Mouse (Mus musculus): ENCODE data around the gene Trim69. TPM values are rescaled to one million over a fixed set of nuclear protein-coding genes. Genes with fewer than 3 reads are reported as not detected.

Gene Trim69
- polyA plus RNA-seq, 1 experiment from 2014 or later, result not detected

- no peak for DNase-seq (ENCODE audit: low spot score)
- WGBS, result 87% methylated on average over 3 of the region's 3 CpGs
- H3K27ac ChIP-seq (replicated peaks), result no peak overlapping the region
- H3K4me3 ChIP-seq, result no peak overlapping the region
- H3K27me3 ChIP-seq (replicated peaks; ENCODE audit: low read depth, poor library complexity, severe bottlenecking), result no peaks in the 10 kb centered on the region
- peaks cover 7% of the 10 kb centered on the region for H3K4me1 ChIP-seq
- no peaks in the 10 kb centered on the region for H3K36me3 ChIP-seq (replicated peaks)
- no peaks in the 10 kb centered on the region for H3K9me3 ChIP-seq
Observed at GRCm38 (mm10) chr2:122143111-122143510, 17.4 kb upstream of the Trim69 start.

- H3K9me3 ChIP-seq, result no peaks in the 10 kb centered on the region
Observed at GRCm38 (mm10) chr2:122145756-122146155, 14.7 kb upstream of the Trim69 start.

DNA sequence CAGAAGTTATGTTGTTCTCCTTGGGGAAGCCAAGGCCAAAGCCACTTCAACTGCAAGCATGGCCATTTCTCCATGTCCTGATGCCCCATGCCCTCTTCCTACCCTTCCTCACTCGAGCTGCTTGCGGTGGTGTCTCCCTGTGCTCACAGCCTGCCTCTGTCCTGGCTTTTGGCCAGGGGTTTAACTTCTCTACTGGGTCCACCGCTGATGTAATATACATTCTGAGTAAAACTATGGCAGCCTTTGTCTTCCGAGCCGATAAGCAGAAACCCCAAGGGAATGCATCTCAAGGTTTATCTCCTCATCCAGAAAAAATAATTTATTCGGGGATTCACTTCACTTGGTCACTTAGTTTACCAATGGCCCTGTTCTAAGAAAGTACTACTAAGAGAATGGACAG is 13.8 kb upstream of the Trim69 start:
- Histone ChIP-seq H3K9me3 (no peaks in the 10 kb centered on the region), H3K27ac (replicated peaks) (no peak overlapping the region), H3K4me1 (peaks cover 15% of the 10 kb centered on the region), H3K4me3 (no peak overlapping the region; the same call in 1 of the 2 replicates), H3K27me3 (replicated peaks; ENCODE audit: low read depth, poor library complexity, severe bottlenecking) (peaks cover 10% of the 10 kb centered on the region; the same call in 1 of the 2 replicates), H3K36me3 (replicated peaks) (peaks cover 8% of the 10 kb centered on the region; the same call in 1 of the 2 replicates)
- WGBS, result 83% methylated on average over 6 of the region's 6 CpGs
- no peak for DNase-seq (ENCODE audit: low spot score)

More at GRCm38 (mm10) chr2:122145756-122146155, 14.7 kb upstream of the Trim69 start:
- whole genome bisulfite sequencing, result 72% methylated on average over 4 of the region's 4 CpGs
- H3K36me3 ChIP-seq (replicated peaks), result no peaks in the 10 kb centered on the region
- no peak overlapping the region for H3K4me3 ChIP-seq
- no peak for DNase-seq (ENCODE audit: low spot score)
- no peak overlapping the region for H3K27ac ChIP-seq (replicated peaks)
- H3K27me3 ChIP-seq (replicated peaks; ENCODE audit: low read depth, poor library complexity, severe bottlenecking), result peaks cover 10% of the 10 kb centered on the region; the same call in 1 of the 2 replicates
- peaks cover 15% of the 10 kb centered on the region for H3K4me1 ChIP-seq

DNA sequence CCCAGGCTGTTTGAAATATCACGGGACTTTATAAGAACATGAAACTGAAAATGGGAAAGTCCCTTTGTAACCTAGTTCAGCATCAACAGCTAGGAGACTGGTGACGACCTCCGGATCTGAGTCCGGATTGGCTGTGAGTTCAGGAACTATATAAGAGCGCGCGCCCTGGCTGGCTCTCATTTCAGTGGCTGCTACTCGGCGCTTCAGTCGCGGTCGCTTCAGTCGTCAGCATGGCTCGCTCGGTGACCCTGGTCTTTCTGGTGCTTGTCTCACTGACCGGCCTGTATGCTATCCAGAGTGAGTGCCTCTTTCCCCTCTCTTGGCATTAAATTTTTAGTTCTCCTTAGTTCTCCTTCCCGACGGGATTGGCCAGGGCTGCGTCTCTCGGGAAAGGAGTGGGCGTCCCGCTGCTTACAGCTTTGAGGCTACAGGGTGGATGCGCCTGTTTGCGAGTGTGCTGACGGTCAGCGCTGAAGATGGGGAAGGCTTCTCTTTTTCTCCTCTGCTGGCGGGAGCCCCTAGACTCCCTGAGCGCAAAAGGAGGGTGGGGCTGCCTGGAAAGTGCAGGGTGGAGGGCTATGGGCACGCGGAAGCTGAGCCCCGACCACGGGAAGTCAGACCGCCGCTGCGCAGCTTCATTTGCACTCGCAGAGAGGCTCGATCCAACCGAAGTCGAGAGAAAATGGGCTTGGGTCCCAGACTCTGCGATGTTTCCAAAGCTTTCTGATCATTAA is 12.8 kb upstream of the Trim69 start, which contains the start of gene B2m:
Gene B2m (plus strand): TSS at position 179 of the 734 bp plus-strand sequence.
- H3K36me3 ChIP-seq (replicated peaks), result peaks cover 16% of the 10 kb centered on the region; the same call in 1 of the 2 replicates
- WGBS, result under 1% methylated on average over 40 of the region's 40 CpGs
- H3K27ac ChIP-seq (replicated peaks), result peak within 1 kb of the TSS; percentile 87
- peak; percentile 93 for DNase-seq (ENCODE audit: low spot score)
- peak within 1 kb of the TSS; percentile 83 for H3K4me3 ChIP-seq
- peaks cover 10% of the 10 kb centered on the region; the same call in 1 of the 2 replicates for H3K27me3 ChIP-seq (replicated peaks; ENCODE audit: low read depth, poor library complexity, severe bottlenecking)
- H3K9me3 ChIP-seq, result no peaks in the 10 kb centered on the region
- peaks cover 15% of the 10 kb centered on the region for H3K4me1 ChIP-seq

DNA sequence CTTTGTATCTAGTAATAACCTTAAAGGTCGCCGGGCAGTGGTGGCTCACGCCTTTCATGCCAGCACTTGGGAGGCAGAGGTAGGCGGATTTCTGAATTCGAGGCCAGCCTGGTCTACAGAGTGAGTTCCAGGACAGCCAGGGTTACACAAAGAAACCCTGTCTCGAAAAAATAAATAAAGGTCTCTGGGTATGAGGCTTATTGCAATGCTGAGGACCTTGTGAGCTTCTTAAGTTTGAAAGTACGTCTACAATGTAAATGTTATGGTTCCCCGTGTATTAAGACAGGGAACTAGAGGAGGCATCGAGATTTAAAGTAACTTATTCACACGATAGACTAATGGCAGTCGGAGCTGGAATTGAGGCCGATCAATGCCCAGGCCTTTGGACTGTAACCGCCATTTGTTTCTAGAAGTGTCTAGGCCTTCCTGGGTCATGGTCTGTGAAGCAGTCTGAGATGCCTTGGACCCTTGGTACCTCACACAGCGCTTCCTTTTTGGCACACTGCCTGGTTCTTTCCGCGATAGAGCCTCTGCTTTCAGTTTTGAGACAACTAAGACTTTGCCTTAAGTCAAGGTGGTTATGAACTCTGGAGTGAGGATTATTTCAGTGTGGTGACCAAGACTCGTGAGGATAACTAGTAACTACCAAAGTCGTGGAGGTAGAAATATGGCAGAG is 12.1 kb upstream of the Trim69 start:
- no peak for DNase-seq (ENCODE audit: low spot score)
- Histone ChIP-seq H3K36me3 (replicated peaks) (peaks cover 16% of the 10 kb centered on the region; the same call in 1 of the 2 replicates), H3K4me3 (peak overlapping the region; percentile 83), H3K27me3 (replicated peaks; ENCODE audit: low read depth, poor library complexity, severe bottlenecking) (peaks cover 10% of the 10 kb centered on the region; the same call in 1 of the 2 replicates), H3K9me3 (no peaks in the 10 kb centered on the region), H3K27ac (replicated peaks) (peak overlapping the region; percentile 87), H3K4me1 (peaks cover 15% of the 10 kb centered on the region)
- WGBS, result 40% methylated on average over 18 of the region's 18 CpGs

DNA sequence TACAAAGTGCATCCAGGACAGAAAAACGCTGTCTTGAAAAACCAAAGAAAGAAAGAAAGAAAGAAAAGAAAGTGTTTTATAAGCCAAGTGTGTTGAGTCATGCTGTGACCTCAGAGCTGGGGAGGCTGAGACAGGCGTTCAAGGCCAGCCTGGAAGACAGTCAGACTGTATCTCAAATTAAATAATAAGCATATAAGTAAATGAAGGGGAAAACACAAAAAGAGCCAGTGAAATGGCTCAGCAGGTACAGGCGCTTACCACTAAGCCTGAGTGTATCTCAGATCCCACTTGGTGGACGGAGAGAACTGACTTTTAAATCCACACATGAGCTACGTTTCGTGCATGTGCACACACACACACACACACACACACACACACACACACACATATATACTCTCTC is 11.2 kb upstream of the Trim69 start:
- Histone ChIP-seq H3K4me3 (no peak overlapping the region), H3K4me1 (peaks cover 15% of the 10 kb centered on the region), H3K9me3 (no peaks in the 10 kb centered on the region), H3K36me3 (replicated peaks) (peaks cover 19% of the 10 kb centered on the region), H3K27me3 (replicated peaks; ENCODE audit: low read depth, poor library complexity, severe bottlenecking) (peaks cover 10% of the 10 kb centered on the region; the same call in 1 of the 2 replicates), H3K27ac (replicated peaks) (no peak overlapping the region)
- no peak for DNase-seq (ENCODE audit: low spot score)
- WGBS, result 84% methylated on average over 6 of the region's 6 CpGs

DNA sequence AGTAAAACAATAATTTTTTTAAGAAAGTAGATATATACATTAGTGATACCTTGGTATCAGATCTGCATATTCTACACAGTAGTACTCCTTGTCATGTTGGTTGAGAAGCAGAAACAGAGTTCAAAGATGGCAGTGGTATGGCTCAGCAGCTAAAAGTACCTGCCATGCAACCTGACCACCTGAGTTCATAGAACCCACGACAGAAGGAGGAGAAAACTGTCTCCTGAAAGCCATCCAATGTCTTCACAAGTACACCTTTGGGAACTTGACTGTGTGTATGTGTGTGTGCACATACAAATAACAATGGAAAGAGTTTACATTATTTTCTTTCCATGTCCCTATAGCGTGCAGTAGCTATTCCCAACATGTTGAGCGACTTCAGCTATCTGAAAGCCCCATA is 10.8 kb upstream of the Trim69 start:
- WGBS, result 87% methylated on average over 3 of the region's 3 CpGs
- Histone ChIP-seq H3K4me1 (peaks cover 15% of the 10 kb centered on the region), H3K4me3 (no peak overlapping the region), H3K9me3 (no peaks in the 10 kb centered on the region), H3K36me3 (replicated peaks) (peaks cover 23% of the 10 kb centered on the region), H3K27me3 (replicated peaks; ENCODE audit: low read depth, poor library complexity, severe bottlenecking) (peaks cover 10% of the 10 kb centered on the region; the same call in 1 of the 2 replicates), H3K27ac (replicated peaks) (no peak overlapping the region)
- no peak for DNase-seq (ENCODE audit: low spot score)

GRCm38 (mm10) chr2:122151221-122151620 is 9.3 kb upstream of the Trim69 start:
- Histone ChIP-seq H3K27me3 (replicated peaks; ENCODE audit: low read depth, poor library complexity, severe bottlenecking) (peaks cover 10% of the 10 kb centered on the region; the same call in 1 of the 2 replicates), H3K36me3 (replicated peaks) (peaks cover 30% of the 10 kb centered on the region), H3K4me3 (no peak overlapping the region), H3K9me3 (no peaks in the 10 kb centered on the region), H3K27ac (replicated peaks) (no peak overlapping the region), H3K4me1 (peaks cover 15% of the 10 kb centered on the region)
- no peak for DNase-seq (ENCODE audit: low spot score)
- WGBS, result 91% methylated on average over 1 of the region's 1 CpGs

DNA sequence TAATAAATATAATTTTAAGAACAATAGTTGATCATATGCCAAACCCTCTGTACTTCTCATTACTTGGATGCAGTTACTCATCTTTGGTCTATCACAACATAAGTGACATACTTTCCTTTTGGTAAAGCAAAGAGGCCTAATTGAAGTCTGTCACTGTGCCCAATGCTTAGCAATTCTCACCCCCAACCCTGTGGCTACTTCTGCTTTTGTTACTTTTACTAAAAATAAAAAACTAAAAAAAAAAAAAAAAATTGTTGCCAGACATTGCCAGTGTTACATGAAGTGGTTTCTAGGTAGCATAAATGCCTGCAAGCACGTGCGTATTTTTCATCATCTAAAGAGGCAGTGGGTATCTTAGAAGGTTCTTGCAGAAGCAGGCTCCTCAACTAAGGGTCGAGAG is 7.7 kb upstream of the Trim69 start:
- 87% methylated on average over 3 of the region's 3 CpGs for WGBS
- no peaks in the 10 kb centered on the region for H3K9me3 ChIP-seq
- peaks cover 10% of the 10 kb centered on the region for H3K4me1 ChIP-seq
- no peak overlapping the region for H3K27ac ChIP-seq (replicated peaks)
- H3K27me3 ChIP-seq (replicated peaks; ENCODE audit: low read depth, poor library complexity, severe bottlenecking), result peaks cover 10% of the 10 kb centered on the region; the same call in 1 of the 2 replicates
- DNase-seq (ENCODE audit: low spot score), result no peak
- H3K36me3 ChIP-seq (replicated peaks), result peaks cover 30% of the 10 kb centered on the region
- H3K4me3 ChIP-seq, result no peak overlapping the region

- H3K4me3 ChIP-seq, result no peak overlapping the region
- no peak overlapping the region for H3K27ac ChIP-seq (replicated peaks)
- 0 out of 2 replicates have a peak, but pooled peaks cover under 1% of the 10 kb centered on the region for H3K4me1 ChIP-seq
- no peaks in the 10 kb centered on the region for H3K9me3 ChIP-seq
- H3K36me3 ChIP-seq (replicated peaks), result peaks cover 30% of the 10 kb centered on the region
- H3K27me3 ChIP-seq (replicated peaks; ENCODE audit: low read depth, poor library complexity, severe bottlenecking), result peaks cover 5% of the 10 kb centered on the region; the same call in 1 of the 2 replicates
- WGBS, result 84% methylated on average over 7 of the region's 7 CpGs
- no peak for DNase-seq (ENCODE audit: low spot score)
Observed at GRCm38 (mm10) chr2:122153681-122154365, 6.7 kb upstream of the Trim69 start.

- Histone ChIP-seq H3K9me3 (no peaks in the 10 kb centered on the region), H3K27me3 (replicated peaks; ENCODE audit: low read depth, poor library complexity, severe bottlenecking) (no peaks in the 10 kb centered on the region), H3K4me3 (no peak overlapping the region), H3K4me1 (no peaks in the 10 kb centered on the region), H3K27ac (replicated peaks) (no peak overlapping the region), H3K36me3 (replicated peaks) (peaks cover 30% of the 10 kb centered on the region)
- no peak for DNase-seq (ENCODE audit: low spot score)
- WGBS, result 93% methylated on average over 2 of the region's 2 CpGs
Observed at GRCm38 (mm10) chr2:122154479-122154878, 6.0 kb upstream of the Trim69 start.

GRCm38 (mm10) chr2:122155292-122155691 is 5.2 kb upstream of the Trim69 start:
- DNase-seq (ENCODE audit: low spot score), result no peak
- WGBS, result 79% methylated on average over 2 of the region's 2 CpGs
- Histone ChIP-seq H3K4me3 (no peak overlapping the region), H3K36me3 (replicated peaks) (peaks cover 30% of the 10 kb centered on the region), H3K9me3 (no peaks in the 10 kb centered on the region), H3K27me3 (replicated peaks; ENCODE audit: low read depth, poor library complexity, severe bottlenecking) (no peaks in the 10 kb centered on the region), H3K27ac (replicated peaks) (no peak overlapping the region), H3K4me1 (no peaks in the 10 kb centered on the region)

All from embryonic facial prominence, embryonic 10.5 days (tissue).